Mouse (Mus musculus): Measurements from ENCODE around the gene Fgfr2. TPM values are rescaled to one million over a fixed set of nuclear protein-coding genes. Genes with fewer than 3 reads are reported as not detected.

Fgfr2 gene
- polyA plus RNA-seq, 2 experiments from 2014 or later, result not detected

GRCm38 (mm10) chr7:132196581-132196980, 926.6 kb downstream of the Fgfr2 start:
- no peak for ATAC-seq

DNA sequence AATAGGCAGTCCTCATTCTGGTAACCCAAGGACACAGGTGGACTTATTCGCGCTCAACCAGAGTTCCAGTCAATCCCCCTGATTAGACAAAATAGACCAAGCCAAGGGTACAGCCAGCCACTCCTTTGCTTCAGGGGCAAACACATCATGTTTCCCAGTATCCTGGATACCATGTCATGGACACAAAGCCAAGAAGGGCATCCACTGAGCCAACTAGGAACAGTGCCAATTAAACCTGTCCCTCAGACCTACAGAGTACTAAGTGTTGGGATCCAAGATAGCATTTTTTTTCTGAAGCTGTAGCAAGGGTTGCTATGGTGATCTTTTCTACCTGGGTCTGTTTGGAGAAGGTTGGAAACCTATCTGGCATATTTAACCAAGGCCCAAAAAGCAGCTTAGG, 929.5 kb downstream of the Fgfr2 start:
- no peak for ATAC-seq

DNA sequence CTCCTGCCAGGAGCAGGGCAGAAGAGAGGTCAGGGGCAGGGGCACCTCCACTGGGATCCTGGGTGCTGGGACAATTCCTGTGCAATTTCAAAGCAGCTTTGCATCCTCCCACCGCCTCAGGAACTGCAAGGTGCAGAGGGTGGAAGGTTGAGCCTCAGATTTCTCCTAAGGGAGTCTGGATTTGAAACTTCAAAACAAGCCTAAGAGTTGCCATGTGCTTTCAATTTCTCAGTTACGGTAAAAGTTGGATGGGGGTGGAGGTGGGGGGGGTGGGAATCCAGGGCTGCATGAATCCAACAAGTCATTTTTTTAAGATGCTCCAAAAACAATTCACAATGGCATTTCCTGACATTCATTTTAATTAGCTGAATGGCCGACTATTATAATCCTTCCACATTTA, 935.7 kb downstream of the Fgfr2 start:
- no peak for ATAC-seq

- no peak for ATAC-seq
Observed at GRCm38 (mm10) chr7:132183892-132184404, 939.2 kb downstream of the Fgfr2 start.

DNA sequence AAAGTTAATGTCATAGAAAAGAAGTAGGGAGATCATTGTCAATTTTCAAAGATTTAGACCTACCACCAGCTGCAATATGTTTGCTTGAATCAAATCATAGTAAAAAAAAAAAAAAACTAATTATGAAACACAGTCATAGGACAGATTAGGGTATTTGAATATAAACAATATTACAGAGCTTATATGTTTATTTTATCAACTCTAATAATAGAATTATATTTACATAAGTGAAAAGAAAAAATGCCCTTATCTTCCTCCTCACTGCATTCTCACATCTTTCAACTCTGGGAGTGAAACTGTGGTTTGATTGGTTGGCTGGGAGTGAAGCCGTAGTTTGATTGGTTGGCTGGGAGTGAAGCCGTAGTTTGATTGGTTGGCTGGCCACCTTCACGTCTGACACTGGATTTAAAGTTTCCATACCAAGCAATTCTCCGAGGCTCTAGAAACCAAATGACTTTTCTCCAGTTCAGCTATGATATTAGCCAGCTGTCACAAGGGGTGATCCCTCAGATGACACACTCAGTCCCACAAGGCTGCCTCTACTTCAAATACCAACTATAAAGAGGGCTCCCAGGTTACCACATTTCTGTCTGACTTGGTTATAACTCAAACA, 941.5 kb downstream of the Fgfr2 start:
- ATAC-seq, result no peak

DNA sequence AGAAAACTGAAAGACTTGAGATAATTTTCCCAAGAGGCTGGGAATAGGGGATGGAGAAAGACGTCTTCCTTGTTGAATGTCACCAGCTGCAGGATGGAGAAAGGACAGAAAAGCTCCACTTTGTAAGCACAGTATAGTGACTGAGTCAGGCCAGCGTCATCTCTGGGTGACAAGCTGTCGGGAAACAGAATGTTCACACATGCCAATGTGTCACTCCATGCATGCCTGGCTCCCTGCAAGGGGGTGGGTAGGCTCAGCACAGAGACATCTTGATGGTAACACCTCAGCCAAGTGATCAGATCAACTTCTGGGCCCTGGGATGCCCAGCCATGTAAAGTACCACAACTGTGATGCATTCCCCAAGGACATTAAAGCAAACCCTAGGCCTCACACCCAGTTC, 942.1 kb downstream of the Fgfr2 start:
- ATAC-seq, result no peak

DNA sequence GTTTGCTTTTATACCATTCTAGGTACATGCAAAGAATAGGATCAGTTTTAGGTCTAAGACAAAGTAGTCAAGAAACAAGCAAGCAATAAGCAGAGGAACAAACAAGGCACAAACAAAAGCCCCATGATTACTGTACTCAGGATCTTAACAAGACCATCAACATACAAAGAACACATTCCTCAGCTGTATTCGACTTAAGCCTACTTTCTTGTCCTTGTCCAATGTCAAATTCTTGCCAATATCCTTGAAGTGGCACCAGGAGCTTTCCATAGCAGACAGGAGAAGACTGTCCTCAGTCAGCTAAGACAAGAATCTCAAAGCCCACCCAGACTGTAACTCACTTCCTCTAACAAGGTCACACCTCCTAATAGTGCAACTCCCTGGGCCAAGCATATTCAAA, 944.1 kb downstream of the Fgfr2 start:
- no peak for ATAC-seq

DNA sequence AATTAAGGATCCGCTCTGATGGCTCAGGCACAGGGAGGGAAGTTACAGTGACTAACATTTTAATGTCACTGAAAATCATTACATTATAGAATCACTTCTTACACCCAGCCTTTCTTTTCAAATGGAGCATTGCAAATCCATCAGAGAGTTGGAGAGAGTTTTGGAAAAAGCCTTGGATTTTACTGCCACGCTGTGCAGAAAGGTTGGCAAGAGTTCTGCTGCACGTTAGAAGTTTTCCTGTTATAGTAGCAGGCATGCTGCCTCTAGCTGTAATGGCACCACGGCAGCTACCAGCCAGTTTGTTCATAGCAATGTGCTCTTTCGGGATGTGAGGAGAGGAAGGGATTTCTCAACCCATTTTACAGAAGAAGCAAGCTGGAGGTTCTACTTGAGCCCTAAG, 948.4 kb downstream of the Fgfr2 start:
- no peak for ATAC-seq

DNA sequence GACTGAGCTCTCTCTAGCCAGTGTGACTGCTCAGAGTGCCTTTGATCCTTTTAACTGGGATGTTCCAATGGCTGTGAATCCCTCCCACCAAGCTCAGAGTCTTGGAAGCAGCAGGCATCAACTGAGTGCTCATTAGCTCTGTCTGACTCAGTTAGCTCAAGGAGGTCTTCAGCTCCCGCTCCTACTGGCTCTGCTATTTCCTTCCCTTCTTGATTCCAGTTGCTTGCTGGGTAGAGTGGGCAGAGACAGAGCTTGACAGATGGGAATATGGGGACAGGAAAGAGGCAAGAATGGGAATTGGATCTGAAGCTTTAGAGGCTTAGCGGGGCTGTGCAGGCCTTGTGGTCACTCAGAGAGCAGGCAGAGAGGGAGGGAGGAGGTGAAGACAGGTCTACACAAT, 948.9 kb downstream of the Fgfr2 start:
- ATAC-seq, result no peak

GRCm38 (mm10) chr7:132172220-132172619, 950.9 kb downstream of the Fgfr2 start:
- ATAC-seq, result no peak

- ATAC-seq, result no peak
Observed at GRCm38 (mm10) chr7:132171716-132172115, 951.4 kb downstream of the Fgfr2 start.

GRCm38 (mm10) chr7:132169419-132170169, 953.6 kb downstream of the Fgfr2 start:
- ATAC-seq, result no peak

DNA sequence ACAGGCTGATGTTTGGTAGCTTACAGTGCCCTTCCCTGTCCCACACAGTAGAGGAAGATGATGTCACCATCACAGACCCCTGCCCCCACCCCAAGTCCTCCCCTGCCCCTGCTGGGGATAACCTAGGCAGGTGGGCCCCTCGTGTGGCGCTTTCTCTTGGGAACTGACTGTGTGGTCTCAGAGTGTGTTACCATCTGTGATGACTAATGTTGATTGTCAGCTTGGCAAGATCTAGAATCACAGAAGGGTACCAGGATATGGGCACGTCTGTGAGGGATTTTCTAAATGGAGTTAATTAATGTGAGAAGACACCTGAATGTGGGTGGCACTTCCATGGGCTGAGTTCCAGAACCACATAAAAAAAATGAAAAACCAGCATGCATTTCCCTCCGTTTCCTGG, 955.9 kb downstream of the Fgfr2 start:
- no peak for ATAC-seq

- no peak for ATAC-seq
Observed at GRCm38 (mm10) chr7:132162254-132162653, 960.9 kb downstream of the Fgfr2 start.

DNA sequence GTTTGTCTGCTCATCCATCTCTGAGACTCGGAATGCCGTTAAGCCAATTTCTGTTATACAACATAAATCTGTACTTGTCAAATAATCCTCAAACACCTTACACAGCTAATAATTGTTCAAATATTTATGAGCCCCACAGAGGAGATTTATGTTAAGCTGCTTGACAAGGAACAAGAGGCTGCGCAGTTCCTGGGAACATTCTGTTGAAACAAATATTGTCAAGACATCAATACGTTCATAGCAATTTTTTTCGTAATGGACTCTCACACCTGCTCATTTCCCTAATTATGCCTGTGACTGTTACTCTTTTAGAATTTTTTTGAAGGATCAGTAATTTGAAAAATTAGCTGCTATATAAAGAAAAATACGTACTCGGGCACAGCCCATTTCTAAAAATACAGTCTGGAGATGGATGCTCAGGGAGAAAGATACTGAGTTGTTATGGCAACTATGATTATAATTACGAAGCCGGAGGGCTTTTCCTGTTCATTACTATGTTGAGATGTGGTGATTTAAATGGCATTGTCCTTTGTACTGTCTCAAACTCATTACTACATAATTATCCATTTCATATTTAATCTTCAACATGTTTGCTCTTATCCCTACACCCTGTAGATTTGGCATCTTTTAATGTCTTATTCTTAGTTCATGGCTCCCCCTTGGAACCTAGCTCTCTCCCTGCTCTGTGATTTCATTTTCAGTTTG, 964.7 kb downstream of the Fgfr2 start:
- ATAC-seq, result no peak

DNA sequence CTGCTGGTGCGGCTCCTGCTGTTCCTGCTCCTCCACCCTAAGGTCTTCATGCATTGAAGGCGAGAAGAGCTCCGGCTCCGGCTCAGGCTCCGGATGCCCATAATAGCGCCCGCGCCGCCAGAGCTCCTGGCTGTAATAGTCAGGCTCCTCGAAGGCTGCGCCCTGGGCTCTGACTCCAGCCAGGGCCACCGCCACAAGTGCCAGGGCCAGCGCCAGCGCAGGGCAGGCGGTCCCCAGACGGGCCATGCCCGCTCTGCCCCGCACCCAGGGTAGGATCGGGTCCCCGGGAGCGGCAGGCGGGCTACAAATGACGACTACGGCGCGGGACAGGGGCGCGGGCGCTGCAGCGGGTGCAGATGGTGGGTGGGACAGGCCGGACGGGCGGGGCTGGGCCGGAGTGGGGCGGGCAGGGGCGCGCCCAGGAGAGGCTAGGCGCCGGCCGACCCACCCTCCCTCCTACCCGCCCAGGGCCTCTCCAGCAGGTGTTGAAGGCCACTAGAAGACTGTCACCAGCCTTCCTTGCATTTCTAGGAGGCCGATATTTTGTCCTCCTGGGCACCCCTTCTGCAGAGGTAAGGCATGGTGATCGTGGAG, 968.7 kb downstream of the Fgfr2 start, which contains the start of gene Cpxm2:
Cpxm2 (minus strand) TSS at position 372 of the 594 bp plus-strand sequence.
- ATAC-seq, result no peak

DNA sequence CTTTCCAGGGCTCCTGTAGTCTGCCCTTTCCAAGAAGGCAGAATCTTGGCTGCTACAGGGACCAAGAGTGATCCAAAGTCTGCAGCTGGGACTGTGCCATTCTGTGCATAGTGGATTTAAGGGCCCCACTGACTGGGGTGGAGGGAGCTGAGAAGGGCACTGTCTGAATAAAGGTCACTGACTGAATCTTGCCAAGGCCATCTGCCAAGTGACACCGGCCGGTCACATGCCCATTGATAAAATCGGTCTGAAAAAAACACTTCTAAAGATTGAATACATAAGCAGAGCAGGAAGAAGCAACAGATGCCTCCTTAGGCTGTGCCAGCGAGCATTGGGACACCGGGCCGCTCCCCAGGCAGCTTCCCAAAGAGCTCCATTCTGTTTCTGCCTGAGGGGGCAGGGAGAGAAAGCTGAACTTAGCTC, 969.4 kb downstream of the Fgfr2 start:
- no peak for ATAC-seq

GRCm38 (mm10) chr7:132145227-132145800, 977.8 kb downstream of the Fgfr2 start:
- ATAC-seq, result no peak

GRCm38 (mm10) chr7:132128687-132129086, 994.5 kb downstream of the Fgfr2 start:
- no peak for ATAC-seq

GRCm38 (mm10) chr7:132124948-132125347, 998.2 kb downstream of the Fgfr2 start:
- no peak for ATAC-seq

GRCm38 (mm10) chr7:132123211-132123610, 999.9 kb downstream of the Fgfr2 start:
- no peak for ATAC-seq

DNA sequence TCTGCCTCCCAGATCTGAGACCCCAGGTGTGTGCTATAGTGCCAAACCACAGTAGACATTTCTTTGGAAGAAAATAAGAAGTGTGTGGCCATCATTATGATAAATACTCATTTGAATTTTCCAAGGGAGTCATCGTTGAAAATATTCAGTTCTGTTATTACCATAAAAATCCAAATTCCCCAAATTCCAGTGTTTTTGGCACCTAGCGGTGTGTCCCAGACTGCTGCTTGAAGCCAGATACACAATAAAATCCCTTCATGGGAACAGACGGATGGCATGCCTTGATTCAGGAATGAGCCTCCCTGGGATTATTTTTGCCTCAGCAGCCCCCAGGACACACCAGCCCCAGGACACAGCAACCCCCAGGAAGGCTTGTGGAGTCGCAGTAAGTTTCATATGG, 1003.3 kb downstream of the Fgfr2 start:
- no peak for ATAC-seq

- no peak for ATAC-seq
Observed at GRCm38 (mm10) chr7:132111770-132112169, 1011.4 kb downstream of the Fgfr2 start.

All from CD4-positive, CD25-positive, alpha-beta regulatory T cell, adult 4 months (primary cell).